Mouse (Mus musculus): ENCODE results near the gene Ankmy1. TPM values are rescaled to one million over a fixed set of nuclear protein-coding genes. Genes with fewer than 3 reads are reported as not detected.
A peak's percentile ranks its signal among the peaks of the same experiment; 100 is the strongest.

Ankmy1 gene
- polyA plus RNA-seq, 2 experiments = 0.02 TPM; not detected in 1

DNA sequence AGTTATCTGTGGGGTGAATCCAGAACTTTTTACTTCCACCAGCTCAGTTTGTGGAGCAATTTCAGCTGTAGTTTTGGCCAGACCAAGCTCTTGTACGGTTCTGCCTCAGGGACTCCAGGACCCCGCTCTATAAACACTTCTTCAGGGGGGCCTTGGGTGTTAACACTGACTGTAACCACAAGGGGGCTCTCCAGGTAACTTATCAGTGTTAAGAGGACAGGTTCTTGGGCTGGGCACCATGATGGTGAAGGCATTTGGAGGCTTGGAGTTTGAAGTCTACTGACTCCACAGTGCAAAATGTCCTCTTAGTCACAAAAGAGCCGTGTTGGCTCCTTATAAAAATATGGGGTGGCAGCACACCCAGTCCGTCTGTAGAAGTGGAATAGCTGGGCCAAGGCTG, 6.4 kb upstream of the Ankmy1 start:
- DNase-seq (ENCODE audit: low read depth in 3 of 3, low spot score in 3 of 3) (peak in 1 of 3 experiments; percentile 41), ATAC-seq (ENCODE audit: insufficient read depth) (no peak)
- Histone ChIP-seq H3K9ac (replicated peaks) (no peak overlapping the region), H3K36me3 (replicated peaks; ENCODE audit: control insufficient read depth, insufficient read depth, low read depth) (no peaks in the 10 kb centered on the region), H3K4me2 (ENCODE audit: low read depth) (no peak overlapping the region), H3K27me3 (ENCODE audit: control insufficient read depth, insufficient read depth, low read length) (no peaks in the 10 kb centered on the region), H3K4me1 (replicated peaks; ENCODE audit: control insufficient read depth in 2 of 2, insufficient read depth in 2 of 2, low read length in 1 of 2) (peaks cover 14 to 26% of the 10 kb centered on the region in 2 experiments), H3K9me3 (ENCODE audit: control insufficient read depth, low read length) (no peaks in the 10 kb centered on the region), H3K4me3 (ENCODE audit: insufficient read depth in 1 of 2, low read depth in 2 of 2, low read length in 2 of 2) (no peak overlapping the region), H3K27ac (no peak overlapping the region)
- WGBS (ENCODE audit: insufficient replicate concordance) = 53% methylated on average over 4 of the region's 4 CpGs
- peak; percentile 64 for TF ChIP-seq CTCF (IDR thresholded peaks at IDR 0.05; ENCODE audit: low read depth)
- no peak for TF ChIP-seq EP300 (IDR thresholded peaks at IDR 0.05; ENCODE audit: low read depth)

DNA sequence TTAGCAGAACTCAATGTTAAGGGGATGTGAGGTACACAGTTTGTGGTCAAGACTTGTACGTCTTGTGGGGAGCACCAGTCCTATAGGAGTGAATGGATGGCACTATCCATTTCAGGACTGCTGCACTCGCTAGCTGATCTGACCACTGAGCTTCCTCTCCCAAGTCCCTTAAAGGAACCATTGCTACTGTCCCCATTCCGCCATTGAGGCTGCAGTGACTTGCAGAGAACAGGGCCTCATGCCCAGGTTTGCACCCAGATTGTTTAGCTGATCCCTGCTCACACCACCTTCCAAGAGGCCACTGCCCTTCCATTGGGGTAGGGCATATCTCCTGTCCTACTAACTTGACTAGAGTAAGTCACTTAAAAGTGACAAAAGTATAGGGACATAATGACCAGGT, 6.0 kb upstream of the Ankmy1 start:
- ATAC-seq (ENCODE audit: insufficient read depth) = no peak
- Histone ChIP-seq H3K4me2 (ENCODE audit: low read depth) (no peak overlapping the region), H3K27ac (no peak overlapping the region), H3K36me3 (replicated peaks; ENCODE audit: control insufficient read depth, insufficient read depth, low read depth) (no peaks in the 10 kb centered on the region), H3K9me3 (ENCODE audit: control insufficient read depth, low read length) (no peaks in the 10 kb centered on the region), H3K4me3 (ENCODE audit: insufficient read depth in 1 of 2, low read depth in 2 of 2, low read length in 2 of 2) (no peak overlapping the region), H3K9ac (replicated peaks) (no peak overlapping the region), H3K27me3 (ENCODE audit: control insufficient read depth, insufficient read depth, low read length) (no peaks in the 10 kb centered on the region), H3K4me1 (replicated peaks; ENCODE audit: control insufficient read depth in 2 of 2, insufficient read depth in 2 of 2, low read length in 1 of 2) (peaks cover 14 to 26% of the 10 kb centered on the region in 2 experiments)
- no peak for DNase-seq (ENCODE audit: low read depth in 3 of 3, low spot score in 3 of 3)
- WGBS (ENCODE audit: insufficient replicate concordance) = 74% methylated on average over 3 of the region's 3 CpGs
- TF ChIP-seq CTCF (IDR thresholded peaks at IDR 0.05; ENCODE audit: low read depth) (no peak), EP300 (IDR thresholded peaks at IDR 0.05; ENCODE audit: low read depth) (no peak)

DNA sequence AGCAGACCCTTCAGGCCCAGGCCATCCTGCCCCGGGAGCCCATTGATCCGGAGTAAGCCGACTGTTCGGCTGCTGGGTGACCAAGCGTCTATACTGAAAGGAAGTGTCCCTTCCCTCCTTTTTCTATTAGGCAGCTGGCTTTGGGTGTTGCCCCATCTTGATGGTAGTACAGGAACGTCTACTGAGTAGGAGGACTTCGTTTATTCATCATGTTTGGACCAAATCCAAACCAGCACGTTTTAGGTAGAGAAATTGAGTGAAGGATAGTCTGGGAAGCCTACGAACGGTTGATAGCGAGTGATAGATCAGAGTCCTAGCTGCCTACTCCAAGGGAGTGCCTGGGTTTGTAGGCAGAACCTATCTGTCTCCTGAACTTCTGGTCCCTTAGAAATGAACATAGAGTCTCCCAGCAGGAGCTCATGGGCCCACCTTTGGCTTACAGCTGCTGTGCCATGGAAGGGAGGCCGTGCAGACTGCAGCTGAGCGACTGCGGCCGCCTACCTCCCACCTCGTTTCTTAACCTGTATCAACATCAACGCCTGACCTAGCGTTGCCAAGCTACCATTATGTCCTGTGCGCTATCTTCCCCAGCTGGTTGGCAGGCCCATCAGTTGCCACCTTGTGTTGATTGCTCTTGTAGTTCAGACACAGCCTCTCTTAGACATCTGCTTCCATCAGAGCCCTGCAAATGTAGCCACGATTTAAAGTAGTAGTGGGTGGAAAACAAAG, 5.1 kb upstream of the Ankmy1 start:
- peak overlapping the region; percentile 80 for H3K27ac ChIP-seq
- H3K4me1 ChIP-seq (replicated peaks; ENCODE audit: control insufficient read depth in 2 of 2, insufficient read depth in 2 of 2, low read length in 1 of 2) = peaks cover 14 to 30% of the 10 kb centered on the region in 2 experiments
- peak; percentile 21 for ATAC-seq (ENCODE audit: insufficient read depth)
- H3K36me3 ChIP-seq (replicated peaks; ENCODE audit: control insufficient read depth, insufficient read depth, low read depth) = no peaks in the 10 kb centered on the region
- no peak for TF ChIP-seq EP300 (IDR thresholded peaks at IDR 0.05; ENCODE audit: low read depth)
- no peak for TF ChIP-seq CTCF (IDR thresholded peaks at IDR 0.05; ENCODE audit: low read depth)
- peak overlapping the region; percentile 63 for H3K9ac ChIP-seq (replicated peaks)
- no peaks in the 10 kb centered on the region; the same call in 1 of the 2 replicates for H3K27me3 ChIP-seq (ENCODE audit: control insufficient read depth, insufficient read depth, low read length)
- WGBS (ENCODE audit: insufficient replicate concordance) = 39% methylated on average over 20 of the region's 20 CpGs
- peak overlapping the region; percentile 95 for H3K4me2 ChIP-seq (ENCODE audit: low read depth)
- no peak for DNase-seq (ENCODE audit: low read depth in 3 of 3, low spot score in 3 of 3)
- no peaks in the 10 kb centered on the region for H3K9me3 ChIP-seq (ENCODE audit: control insufficient read depth, low read length)
- peak overlapping the region; percentile 63 to 80 for H3K4me3 ChIP-seq (ENCODE audit: insufficient read depth in 1 of 2, low read depth in 2 of 2, low read length in 2 of 2)

DNA sequence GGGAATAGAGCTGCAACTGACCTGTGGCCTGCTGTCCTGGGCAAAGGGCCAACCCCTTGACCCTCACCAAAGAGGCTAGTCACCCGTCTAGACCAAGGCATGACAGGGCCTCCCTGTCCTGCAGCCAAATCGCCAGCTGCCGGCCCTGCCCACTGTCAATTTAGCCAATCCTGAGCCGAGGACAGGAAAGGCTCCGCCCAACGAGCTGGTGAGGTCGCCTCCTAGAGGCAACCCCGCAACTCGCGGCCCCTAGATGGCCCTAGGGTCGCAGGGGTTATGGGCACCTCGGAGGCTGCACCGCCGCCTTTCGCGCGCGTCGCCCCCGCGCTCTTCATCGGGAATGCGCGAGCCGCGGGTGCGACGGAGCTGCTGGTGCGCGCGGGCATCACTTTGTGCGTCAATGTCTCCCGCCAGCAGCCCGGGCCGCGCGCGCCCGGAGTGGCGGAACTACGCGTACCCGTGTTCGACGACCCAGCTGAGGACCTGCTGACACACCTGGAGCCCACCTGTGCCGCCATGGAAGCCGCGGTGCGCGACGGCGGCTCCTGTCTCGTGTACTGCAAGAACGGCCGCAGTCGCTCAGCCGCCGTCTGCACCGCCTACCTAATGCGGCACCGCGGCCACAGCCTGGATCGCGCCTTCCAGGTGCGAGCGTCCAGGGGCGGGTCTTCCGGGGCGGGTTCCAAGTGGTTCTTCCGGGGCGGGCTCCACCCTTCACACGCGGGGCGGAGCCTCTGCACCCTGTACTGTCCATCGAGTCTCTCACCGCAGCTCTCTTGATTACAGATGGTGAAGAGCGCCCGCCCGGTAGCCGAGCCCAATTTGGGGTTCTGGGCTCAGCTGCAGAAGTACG, 4.3 kb upstream of the Ankmy1 start, which contains the start of gene Dusp28:
Gene Dusp28, plus strand, starts transcription at position 203 of the 853 bp plus-strand sequence.
- H3K4me3 ChIP-seq (ENCODE audit: insufficient read depth in 1 of 2, low read depth in 2 of 2, low read length in 2 of 2) = peak within 1 kb of the TSS; percentile 80 to 86
- WGBS (ENCODE audit: insufficient replicate concordance) = under 1% methylated on average over 81 of the region's 81 CpGs
- H3K9ac ChIP-seq (replicated peaks) = peak within 1 kb of the TSS; percentile 85
- no peaks in the 10 kb centered on the region; the same call in none of the 2 replicates for H3K27me3 ChIP-seq (ENCODE audit: control insufficient read depth, insufficient read depth, low read length)
- peak; percentile 81 for TF ChIP-seq CTCF (IDR thresholded peaks at IDR 0.05; ENCODE audit: low read depth)
- no peak for TF ChIP-seq EP300 (IDR thresholded peaks at IDR 0.05; ENCODE audit: low read depth)
- ATAC-seq (ENCODE audit: insufficient read depth) (peak; percentile 92), DNase-seq (ENCODE audit: low read depth in 3 of 3, low spot score in 3 of 3) (peak; percentile 78 to 82 (median 81))
- H3K27ac ChIP-seq = peak within 1 kb of the TSS; percentile 80
- H3K9me3 ChIP-seq (ENCODE audit: control insufficient read depth, low read length) = no peaks in the 10 kb centered on the region
- H3K4me2 ChIP-seq (ENCODE audit: low read depth) = peak within 1 kb of the TSS; percentile 95
- H3K4me1 ChIP-seq (replicated peaks; ENCODE audit: control insufficient read depth in 2 of 2, insufficient read depth in 2 of 2, low read length in 1 of 2) = peaks cover 13 to 31% of the 10 kb centered on the region in 2 experiments
- H3K36me3 ChIP-seq (replicated peaks; ENCODE audit: control insufficient read depth, insufficient read depth, low read depth) = no peaks in the 10 kb centered on the region
